Mouse (Mus musculus) small intestine, adult 2 months (tissue): ENCODE measurements around the gene Pard3.

Experiments
- CTCF ChIP-seq: fragments of 200-500 bp; IDR thresholded peaks from 2 replicates; pipeline ENCODE4 v1.5.1; 2012; ENCODE audit warnings: low read depth, mild to moderate bottlenecking, control low read depth, inconsistent platforms, low read length, moderate library complexity, mixed read lengths; ENCODE audit not compliant: insufficient replicate concordance, insufficient read length; ENCODE audit errors: extremely low read depth
- POLR2A ChIP-seq: fragments of 200-500 bp; IDR thresholded peaks from 2 replicates; pipeline ENCODE4 v1.6.1; 2012; ENCODE audit warnings: low read depth, mild to moderate bottlenecking, control low read depth, inconsistent platforms, low read length, moderate library complexity

DNA sequence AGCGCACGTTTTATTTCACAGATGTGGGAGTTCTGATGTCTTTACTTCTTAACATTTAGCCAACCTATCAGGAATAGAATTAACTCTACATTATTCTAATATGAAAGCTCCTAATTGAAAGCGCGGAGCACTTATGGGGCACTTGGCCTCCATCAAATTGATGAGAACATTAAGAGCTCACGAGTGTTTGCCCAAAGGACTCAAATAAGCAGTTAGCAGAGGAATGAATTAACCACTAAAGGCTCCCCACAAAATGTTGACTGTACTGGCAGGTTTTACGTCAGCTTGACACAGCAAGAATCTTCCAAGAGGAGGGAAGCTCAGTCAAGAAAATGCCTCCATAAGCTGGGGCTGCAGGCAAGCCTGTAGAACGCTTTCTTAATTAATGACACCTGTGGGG lies 32.1 kb downstream of the Pard3 start:
- TF ChIP-seq CTCF: no peak
- no peak for TF ChIP-seq POLR2A
